Mouse (Mus musculus) heart, adult 2 months (tissue): ENCODE measurements at regions not wholly inside any gene's neighbourhood (a gene's known extent, or its start where the extent isn't known, plus 50 kb on each side); places are given as distances from the start of the nearest gene placed in this dataset.

Experiments used
- DNase-seq, 2 experiments: peaks; one replicate each; pipeline ENCODE4 v3.0.0; 2021
- H3K27ac ChIP-seq: fragments of 200-600 bp; 2 replicates; pipeline ENCODE4 v1.8.1; 2022
- H3K27me3 ChIP-seq: fragments of 200-500 bp; 2 replicates; pipeline ENCODE4 v1.6.1; 2012; ENCODE audit warnings: mild to moderate bottlenecking, low read length, inconsistent platforms, mixed read lengths; ENCODE audit not compliant: control insufficient read depth, insufficient read depth
- H3K36me3 ChIP-seq: fragments of 200-500 bp; 2 replicates; pipeline ENCODE4 v1.6.1; 2012; ENCODE audit warnings: low read length, inconsistent platforms; ENCODE audit not compliant: control insufficient read depth, insufficient read depth
- H3K4me1 ChIP-seq: fragments of 200-500 bp; 2 replicates; pipeline ENCODE4 v1.6.1; 2011; ENCODE audit warnings: low read length; ENCODE audit not compliant: control insufficient read depth, insufficient read depth
- H3K4me3 ChIP-seq: fragments of 200-600 bp; 2 replicates; pipeline ENCODE4 v1.8.1; 2022
- H3K79me2 ChIP-seq: fragments of 200-500 bp; replicated peaks from 2 replicates; pipeline ENCODE4 v1.6.1; 2012; ENCODE audit warnings: mild to moderate bottlenecking, inconsistent platforms, low read length, moderate library complexity, mixed read lengths; ENCODE audit not compliant: control insufficient read depth, insufficient read depth
- H3K9ac ChIP-seq: fragments of 200-500 bp; 2 replicates; pipeline ENCODE4 v1.6.1; 2012; ENCODE audit warnings: low read depth, mild to moderate bottlenecking, control low read depth, inconsistent platforms, low read length, mixed read lengths
- CTCF ChIP-seq: fragments of 200-600 bp; IDR thresholded peaks from 2 replicates; pipeline ENCODE4 v1.8.1; 2022; ENCODE audit warnings: antibody characterized with exemption, mild to moderate bottlenecking, moderate library complexity
- EP300 ChIP-seq: fragments of 200-500 bp; IDR thresholded peaks from 2 replicates; pipeline ENCODE4 v1.6.1; 2011; ENCODE audit warnings: low read depth, low read length, control low read depth; ENCODE audit not compliant: insufficient read depth
- POLR2A ChIP-seq: fragments of 200-500 bp; IDR thresholded peaks from 2 replicates; pipeline ENCODE4 v1.6.1; 2011; ENCODE audit warnings: mild to moderate bottlenecking, low read depth, low read length, control low read depth; ENCODE audit not compliant: insufficient read depth
- WGBS: fragments of 180-500 bp; shearing (Covaris S2); methylation state at CpG from one replicate; pipeline ENCODE4 v1.1.7; 2018; 5-methylcytosine and 5-hydroxymethylcytosine counted together
- intact Hi-C: fragments of 180-260 bp; cut with DNase I; formaldehyde crosslinking; loops from one replicate; pipeline ENCODE4 v1.15.1; 2025
- microRNA-seq, 2 experiments: library from miRNA; unstranded; fragments of <30 nt; microRNA quantifications; one replicate each; pipeline ENCODE4 v1.2.0; 2021

GRCm38 (mm10) chr19:49675931-49676330 lies 1002.5 kb downstream of the Sorcs1 start:
- intact Hi-C loops = no loop called here
- WGBS = 35% methylated on average over 2 of the region's 2 CpGs
- no peaks in the 10 kb centered on the region for H3K36me3 ChIP-seq

DNA sequence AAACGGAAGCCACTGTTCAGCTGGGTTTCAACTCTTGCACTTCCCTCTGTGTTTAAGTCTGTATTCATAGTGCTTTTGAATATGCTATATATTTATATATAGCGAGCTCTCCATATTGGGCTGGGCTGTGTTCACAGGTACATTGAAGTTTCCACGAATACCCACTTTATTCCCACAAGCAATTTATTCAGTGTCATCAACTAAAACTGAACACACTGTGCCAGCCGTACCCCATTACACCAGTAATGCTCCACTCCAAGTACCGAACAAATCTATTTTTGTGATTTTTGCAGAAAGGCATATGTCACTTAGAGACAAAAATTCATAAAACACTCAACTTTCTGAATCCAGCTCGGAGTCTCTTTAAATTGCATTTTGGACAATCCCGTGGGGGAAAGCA lies 1048.5 kb downstream of the Sorcs1 start:
- TF ChIP-seq EP300 (no peak), CTCF (no peak), POLR2A (no peak)
- H3K36me3 ChIP-seq = no peaks in the 10 kb centered on the region
- no peak overlapping the region for H3K9ac ChIP-seq
- DNase-seq = no peak
- intact Hi-C loops = no loop called here
- WGBS = 75% methylated on average over 7 of the region's 7 CpGs
- no peaks in the 10 kb centered on the region for H3K79me2 ChIP-seq
- H3K4me3 ChIP-seq = no peak overlapping the region
- no peaks in the 10 kb centered on the region for H3K27me3 ChIP-seq
- H3K27ac ChIP-seq = no peak overlapping the region
- no peaks in the 10 kb centered on the region for H3K4me1 ChIP-seq

More at GRCm38 (mm10) chr19:49675931-49676330, 1002.5 kb downstream of the Sorcs1 start:
- Histone ChIP-seq H3K4me1 (no peaks in the 10 kb centered on the region), H3K4me3 (no peak overlapping the region), H3K27ac (no peak overlapping the region), H3K79me2 (no peaks in the 10 kb centered on the region), H3K27me3 (no peaks in the 10 kb centered on the region), H3K9ac (no peak overlapping the region)
- DNase-seq = no peak
- TF ChIP-seq EP300 (no peak), POLR2A (no peak), CTCF (no peak)

DNA sequence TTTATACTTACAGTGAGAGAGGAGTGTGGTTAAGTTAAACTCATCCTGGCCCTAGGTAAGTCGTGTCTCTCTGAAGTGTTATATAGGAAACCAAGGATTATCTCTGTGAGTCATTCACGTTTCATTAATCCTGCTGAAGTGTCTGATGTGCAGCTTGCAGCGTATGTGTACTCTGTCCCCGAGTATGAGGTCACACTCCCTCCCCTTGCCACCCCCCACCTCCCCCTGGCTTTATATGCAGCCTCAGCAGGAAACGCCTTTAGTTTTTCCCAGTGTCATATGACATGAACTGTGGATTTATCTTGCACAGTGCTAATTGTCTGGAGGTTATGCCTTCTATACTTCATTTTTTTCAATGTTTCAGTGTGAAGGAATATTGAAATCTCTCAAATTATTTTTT lies 1058.5 kb downstream of the Sorcs1 start:
- Histone ChIP-seq H3K27me3 (no peaks in the 10 kb centered on the region), H3K9ac (no peak overlapping the region)

GRCm38 (mm10) chr19:49615071-49615470 lies 1063.4 kb downstream of the Sorcs1 start:
- Histone ChIP-seq H3K27me3 (no peaks in the 10 kb centered on the region), H3K9ac (no peak overlapping the region), H3K4me1 (no peaks in the 10 kb centered on the region), H3K79me2 (no peaks in the 10 kb centered on the region), H3K27ac (no peak overlapping the region), H3K4me3 (no peak overlapping the region), H3K36me3 (no peaks in the 10 kb centered on the region)
- DNase-seq = no peak
- TF ChIP-seq EP300 = no peak
- TF ChIP-seq POLR2A = no peak
- no peak for TF ChIP-seq CTCF
- intact Hi-C loops = no loop called here

More for the DNA sequence above, 1058.5 kb downstream of the Sorcs1 start:
- no peak for TF ChIP-seq EP300
- TF ChIP-seq POLR2A = no peak
- TF ChIP-seq CTCF = no peak
- Histone ChIP-seq H3K79me2 (no peaks in the 10 kb centered on the region), H3K4me3 (no peak overlapping the region), H3K4me1 (no peaks in the 10 kb centered on the region), H3K36me3 (no peaks in the 10 kb centered on the region), H3K27ac (no peak overlapping the region)
- DNase-seq = no peak
- intact Hi-C loops = no loop called here
- 28% methylated on average over 5 of the region's 5 CpGs for WGBS

Small RNA genes in the stretch of these regions (microRNA-seq; reads per million reads assigned to microRNA genes)
- 0 reads per million in 2 experiments for gene Gm27935
